Mouse (Mus musculus) small intestine, adult 2 months (tissue): Measurements from ENCODE around the gene Mme. TPM values are rescaled to one million over a fixed set of nuclear protein-coding genes. Genes with fewer than 3 reads are reported as not detected.

Experiments used
- H3K27ac ChIP-seq: fragments of 200-500 bp; 2 replicates; pipeline ENCODE4 v1.5.1; 2012; ENCODE audit warnings: low read depth, low read length, control low read depth, inconsistent platforms; ENCODE audit not compliant: insufficient read depth
- H3K27me3 ChIP-seq: fragments of 200-500 bp; 2 replicates; pipeline ENCODE4 v1.6.1; 2012; ENCODE audit warnings: mild to moderate bottlenecking, moderate library complexity, low read length, inconsistent platforms; ENCODE audit not compliant: control insufficient read depth, insufficient read depth
- H3K36me3 ChIP-seq: fragments of 200-500 bp; 2 replicates; pipeline ENCODE4 v1.6.1; 2012; ENCODE audit warnings: mild to moderate bottlenecking, low read length, control low read depth, inconsistent platforms; ENCODE audit not compliant: control insufficient read depth, insufficient read depth
- H3K4me1 ChIP-seq: fragments of 200-500 bp; 2 replicates; pipeline ENCODE4 v1.6.1; 2012; ENCODE audit warnings: low read length, inconsistent platforms, mixed read lengths; ENCODE audit not compliant: control insufficient read depth, insufficient read depth, insufficient read length
- H3K4me3 ChIP-seq: fragments of 200-500 bp; 2 replicates; pipeline ENCODE4 v1.5.1; 2012; ENCODE audit warnings: low read depth, mild to moderate bottlenecking, control low read depth, inconsistent platforms, low read length, moderate library complexity
- CTCF ChIP-seq: fragments of 200-500 bp; IDR thresholded peaks from 2 replicates; pipeline ENCODE4 v1.5.1; 2012; ENCODE audit warnings: low read depth, mild to moderate bottlenecking, control low read depth, inconsistent platforms, low read length, moderate library complexity, mixed read lengths; ENCODE audit not compliant: insufficient replicate concordance, insufficient read length; ENCODE audit errors: extremely low read depth
- POLR2A ChIP-seq: fragments of 200-500 bp; IDR thresholded peaks from 2 replicates; pipeline ENCODE4 v1.6.1; 2012; ENCODE audit warnings: low read depth, mild to moderate bottlenecking, control low read depth, inconsistent platforms, low read length, moderate library complexity
- WGBS: fragments of 180-500 bp; shearing (Covaris S2); methylation state at CpG from one replicate; pipeline ENCODE4 v1.1.7; 2018; 5-methylcytosine and 5-hydroxymethylcytosine counted together
- polyA plus RNA-seq: library from polyadenylated mRNA; depleted of rRNA; stranded (reverse); fragments of >200 nt; gene quantifications from 2 replicates; pipeline ENCODE4 v1.2.3, GENCODE M21; 2012; rRNA removed

The Mme gene
- polyA plus RNA-seq = 20.5 and 21.8 TPM in 2 replicates

DNA sequence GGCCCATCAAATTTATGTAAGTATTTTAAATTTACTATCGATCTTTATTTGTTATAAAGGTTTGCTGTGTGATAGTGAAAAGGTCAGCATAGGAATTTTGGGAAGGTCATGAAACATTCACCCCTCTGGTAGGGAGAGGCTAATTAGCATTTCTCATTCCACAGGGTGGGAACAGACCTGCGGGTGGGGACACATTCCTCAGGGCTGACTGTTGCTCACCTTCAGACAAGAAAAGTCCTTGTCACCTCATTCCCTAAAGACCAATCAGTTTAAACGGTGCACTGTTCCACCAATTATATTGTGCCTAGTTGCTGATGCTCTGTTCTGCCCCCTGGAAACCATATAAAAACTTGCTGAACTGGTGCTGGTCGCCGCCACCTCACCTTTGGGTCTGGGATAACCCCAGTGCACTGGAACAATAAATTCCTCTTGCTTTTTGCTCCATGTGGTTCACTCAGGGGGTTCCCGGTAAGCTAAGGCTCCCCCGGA, at the start of gene Mme:
Mme (plus strand) TSS at position 439 of the 489 bp plus-strand sequence.
- no peak within 1 kb of the TSS for H3K27ac ChIP-seq
- H3K27me3 ChIP-seq = no peaks in the 10 kb centered on the region
- no peak within 1 kb of the TSS for H3K4me3 ChIP-seq
- TF ChIP-seq CTCF (no peak), POLR2A (no peak)
- no peaks in the 10 kb centered on the region for H3K4me1 ChIP-seq
- no peaks in the 10 kb centered on the region for H3K36me3 ChIP-seq
- WGBS = 80% methylated on average over 7 of the region's 7 CpGs

DNA sequence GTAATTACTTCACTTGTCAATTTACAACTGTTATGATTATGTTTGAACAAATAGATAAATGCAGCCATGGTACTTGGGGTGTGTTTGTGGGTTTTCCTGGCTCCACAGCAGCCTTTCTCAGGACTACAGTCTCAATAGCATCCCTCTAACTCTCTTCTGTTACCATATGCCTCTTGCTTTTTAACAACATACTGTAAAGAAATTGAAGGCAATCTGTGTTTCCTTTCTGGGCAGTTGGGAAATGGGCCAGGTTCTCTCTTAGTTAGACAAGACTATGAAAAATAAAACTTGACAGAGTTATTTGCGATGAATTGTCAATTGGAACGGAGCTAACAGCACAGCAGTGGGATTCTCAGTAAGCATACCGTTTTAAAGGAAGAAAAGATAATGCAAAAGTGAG, 44.8 kb upstream of the Mme start:
- Histone ChIP-seq H3K4me3 (no peak overlapping the region), H3K27ac (no peak overlapping the region), H3K4me1 (no peaks in the 10 kb centered on the region), H3K36me3 (no peaks in the 10 kb centered on the region), H3K27me3 (no peaks in the 10 kb centered on the region)
- TF ChIP-seq CTCF (no peak), POLR2A (no peak)
- WGBS = 76% methylated on average over 3 of the region's 3 CpGs

DNA sequence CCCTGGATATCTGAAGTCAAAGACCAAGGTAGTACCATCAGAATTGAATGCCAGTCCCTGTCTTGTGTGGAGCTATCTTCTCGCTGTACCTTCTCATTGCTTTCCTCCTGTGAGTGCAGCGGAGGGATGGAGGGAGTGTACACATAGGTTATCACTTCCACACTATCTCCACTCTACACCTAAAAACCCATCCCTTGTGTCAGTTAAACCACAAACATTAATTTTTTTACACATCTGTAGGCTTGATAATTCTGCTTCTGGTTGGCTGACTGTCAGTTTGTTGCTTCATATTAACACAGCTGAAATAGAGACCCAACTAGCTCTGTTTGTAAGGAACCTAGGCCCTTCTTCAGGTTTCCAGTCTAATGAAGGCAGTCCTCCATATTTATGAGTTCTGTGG, 43.3 kb upstream of the Mme start:
- Histone ChIP-seq H3K27me3 (no peaks in the 10 kb centered on the region), H3K4me1 (no peaks in the 10 kb centered on the region), H3K27ac (no peak overlapping the region), H3K36me3 (no peaks in the 10 kb centered on the region), H3K4me3 (no peak overlapping the region)
- TF ChIP-seq POLR2A = no peak
- TF ChIP-seq CTCF = no peak
- WGBS = 88% methylated on average over 2 of the region's 2 CpGs

DNA sequence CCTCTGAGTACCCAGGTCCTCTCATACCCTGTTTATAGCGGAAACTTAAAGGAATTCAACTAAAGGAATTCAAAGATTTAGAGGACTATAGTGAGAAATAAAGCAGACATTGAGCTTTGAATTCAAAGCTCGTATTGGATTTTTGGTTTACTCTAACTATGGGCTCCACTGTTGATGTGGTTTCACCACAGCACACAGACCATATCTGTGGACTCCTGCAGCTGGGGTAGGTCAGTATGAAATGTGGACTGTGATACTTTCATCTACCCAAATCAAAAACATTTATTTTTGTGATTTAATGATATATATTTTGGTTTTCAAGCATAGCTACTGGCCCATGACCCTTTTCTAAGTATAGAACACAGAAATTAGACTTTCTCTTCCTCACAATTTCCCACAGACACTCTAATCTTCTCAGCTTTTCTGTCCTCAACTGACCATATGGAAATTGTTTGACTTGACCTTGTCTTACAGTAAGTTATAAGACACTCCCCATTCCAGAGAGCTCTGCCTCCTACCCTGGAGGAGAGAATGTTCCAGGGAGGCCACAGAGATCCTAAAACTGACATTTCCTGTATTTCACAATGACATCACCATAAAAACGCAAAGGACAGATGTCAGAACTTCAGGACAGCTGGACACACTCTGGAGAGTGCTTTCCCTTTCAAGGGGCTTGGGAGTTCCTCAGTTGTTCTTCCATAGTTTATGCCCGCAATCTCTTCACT, 19.3 kb upstream of the Mme start:
- H3K4me1 ChIP-seq = no peaks in the 10 kb centered on the region
- no peak overlapping the region for H3K27ac ChIP-seq
- TF ChIP-seq POLR2A = no peak
- no peak for TF ChIP-seq CTCF
- WGBS = 79% methylated on average over 4 of the region's 4 CpGs
- no peak overlapping the region for H3K4me3 ChIP-seq
- no peaks in the 10 kb centered on the region for H3K27me3 ChIP-seq
- no peaks in the 10 kb centered on the region for H3K36me3 ChIP-seq

DNA sequence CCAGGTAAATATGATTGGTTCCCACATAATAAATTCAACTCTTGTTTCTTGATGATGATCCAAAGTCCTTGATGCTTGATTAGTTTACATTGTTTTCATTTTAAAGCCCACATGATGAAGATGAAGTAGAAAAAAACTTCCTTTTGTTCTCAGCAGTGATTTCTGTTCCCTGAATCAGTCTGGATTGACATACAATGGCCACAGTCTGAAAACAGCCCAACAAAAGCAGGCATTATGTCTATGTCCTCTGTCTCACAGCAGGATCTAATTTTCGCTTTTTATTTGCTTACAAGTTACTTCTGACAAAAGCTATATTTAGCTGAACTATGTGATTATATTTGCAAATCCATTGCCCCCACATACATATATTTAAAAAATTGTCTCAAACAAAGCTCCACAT, 17.7 kb upstream of the Mme start:
- H3K27ac ChIP-seq = no peak overlapping the region
- no peak overlapping the region for H3K4me3 ChIP-seq
- no peaks in the 10 kb centered on the region for H3K36me3 ChIP-seq
- 82% methylated on average over 1 of the region's 1 CpGs for WGBS
- TF ChIP-seq CTCF = no peak
- no peak for TF ChIP-seq POLR2A
- no peaks in the 10 kb centered on the region for H3K27me3 ChIP-seq
- no peaks in the 10 kb centered on the region for H3K4me1 ChIP-seq

DNA sequence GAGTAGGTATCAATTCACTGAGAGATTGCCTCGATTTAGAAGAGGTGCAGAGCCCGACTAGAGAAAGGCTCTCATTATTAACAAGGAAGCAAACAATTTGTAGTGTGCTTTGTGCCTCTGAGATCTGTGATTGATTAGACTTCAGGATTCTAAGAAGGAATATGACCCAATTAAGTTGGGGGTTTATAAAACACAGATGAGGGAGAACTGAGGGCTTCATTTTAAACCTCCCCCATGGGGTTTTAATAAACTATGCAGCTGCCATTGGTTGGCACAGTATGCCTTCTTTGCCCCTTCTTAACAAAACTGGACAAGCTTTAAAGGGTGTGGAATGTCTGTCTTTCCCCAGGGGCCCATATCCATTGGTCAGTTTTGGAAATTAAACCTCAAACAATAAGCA, 5.4 kb upstream of the Mme start:
- TF ChIP-seq CTCF (no peak), POLR2A (no peak)
- 52% methylated on average over 2 of the region's 2 CpGs for WGBS
- H3K4me1 ChIP-seq = no peaks in the 10 kb centered on the region
- no peak overlapping the region for H3K27ac ChIP-seq
- no peaks in the 10 kb centered on the region for H3K27me3 ChIP-seq
- H3K36me3 ChIP-seq = no peaks in the 10 kb centered on the region
- H3K4me3 ChIP-seq = no peak overlapping the region

DNA sequence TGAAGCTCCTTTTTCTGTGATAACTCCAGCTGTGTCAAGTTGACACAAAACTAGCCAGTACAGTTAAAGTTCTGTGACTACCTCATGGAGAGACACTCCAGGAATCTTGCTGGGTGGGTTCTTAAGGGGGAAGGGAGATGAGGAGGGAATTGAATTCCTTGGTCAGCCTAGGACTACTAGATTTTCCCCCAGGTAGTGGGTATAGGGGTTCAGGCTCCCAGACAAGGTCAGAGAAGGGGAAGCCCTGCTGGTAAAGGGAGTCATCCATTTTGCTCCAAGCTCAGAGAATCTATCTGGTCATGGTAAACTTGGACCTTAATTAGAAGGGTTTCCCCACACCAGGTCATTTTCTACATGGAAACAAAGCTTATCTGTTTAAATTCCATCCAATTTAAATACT, 2.4 kb downstream of the Mme start:
- no peak overlapping the region for H3K27ac ChIP-seq
- no peaks in the 10 kb centered on the region for H3K4me1 ChIP-seq
- TF ChIP-seq CTCF (no peak), POLR2A (no peak)
- no peak overlapping the region for H3K4me3 ChIP-seq
- no peaks in the 10 kb centered on the region for H3K27me3 ChIP-seq
- H3K36me3 ChIP-seq = no peaks in the 10 kb centered on the region

DNA sequence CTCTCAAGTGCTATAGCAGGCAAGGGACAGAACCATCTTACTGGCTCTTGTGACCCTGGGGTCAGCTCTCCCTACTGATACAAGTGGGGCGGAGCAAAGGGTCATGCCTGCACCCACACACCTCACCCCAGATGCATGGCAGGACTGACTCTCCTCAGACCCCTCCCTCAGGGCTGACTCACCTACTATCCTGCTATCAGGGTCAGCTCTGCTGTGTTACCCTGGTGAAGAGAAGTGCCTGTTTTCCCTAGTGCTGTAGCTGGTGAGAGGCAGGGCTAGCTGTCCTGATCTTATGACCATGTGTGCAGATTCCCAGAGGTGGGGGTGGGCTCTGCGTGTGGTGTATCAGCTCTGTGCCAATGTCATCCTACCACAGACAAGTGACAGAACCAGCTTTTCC, 30.8 kb downstream of the Mme start:
- TF ChIP-seq POLR2A = no peak
- TF ChIP-seq CTCF = no peak
- Histone ChIP-seq H3K36me3 (no peaks in the 10 kb centered on the region), H3K4me1 (no peaks in the 10 kb centered on the region), H3K27me3 (no peaks in the 10 kb centered on the region), H3K27ac (no peak overlapping the region), H3K4me3 (no peak overlapping the region)
- WGBS = 86% methylated on average over 2 of the region's 2 CpGs
